Mouse (Mus musculus) brain, adult 2 months (tissue): ENCODE measurements at regions not wholly inside any gene's neighbourhood (a gene's known extent, or its start where the extent isn't known, plus 50 kb on each side); places are given as distances from the start of the nearest gene placed in this dataset.

Experiments
- DNase-seq: peaks from one replicate; pipeline ENCODE4 v3.0.0; 2011; ENCODE audit warnings: low read depth, low spot score

DNA sequence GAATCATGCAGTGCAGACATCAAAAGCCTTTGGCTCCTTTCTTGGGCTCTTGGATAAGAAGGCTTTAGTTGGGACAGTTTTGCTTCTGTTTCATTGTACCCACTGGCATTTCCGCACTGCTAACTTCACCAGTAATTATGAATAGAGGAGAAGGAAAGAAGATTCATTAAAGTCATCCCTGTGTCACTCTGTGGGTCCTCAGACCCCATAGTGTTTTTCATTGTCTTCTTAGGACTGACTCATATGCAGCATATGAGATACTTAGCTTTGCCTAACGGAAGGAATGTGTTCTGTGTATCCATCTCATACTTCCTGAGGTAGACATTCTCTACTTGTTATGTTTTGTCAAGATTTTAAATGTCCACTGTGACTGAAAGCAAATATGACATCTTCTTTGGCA, 287.6 kb upstream of the Sash1 start:
- no peak for DNase-seq

DNA sequence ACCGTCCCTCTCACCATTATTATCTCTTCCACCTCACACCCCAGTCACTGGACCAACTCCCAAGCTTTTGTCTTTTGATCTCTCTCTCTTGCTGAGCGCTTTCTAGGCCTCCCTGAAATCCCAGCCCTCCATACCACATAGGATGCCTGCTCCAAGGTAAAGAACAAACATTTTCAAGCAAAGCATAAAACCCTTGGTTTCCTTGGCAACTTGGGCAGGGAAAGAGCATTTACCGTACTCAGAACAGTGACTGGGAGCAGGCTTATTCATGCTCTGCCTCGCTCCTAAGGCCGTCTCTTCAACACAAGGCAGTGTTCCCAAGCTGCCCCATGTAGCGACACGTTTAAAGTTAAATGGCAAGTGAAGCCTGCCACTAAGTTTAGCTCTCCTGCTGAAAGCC, 282.9 kb upstream of the Sash1 start:
- DNase-seq = peak; percentile 54

DNA sequence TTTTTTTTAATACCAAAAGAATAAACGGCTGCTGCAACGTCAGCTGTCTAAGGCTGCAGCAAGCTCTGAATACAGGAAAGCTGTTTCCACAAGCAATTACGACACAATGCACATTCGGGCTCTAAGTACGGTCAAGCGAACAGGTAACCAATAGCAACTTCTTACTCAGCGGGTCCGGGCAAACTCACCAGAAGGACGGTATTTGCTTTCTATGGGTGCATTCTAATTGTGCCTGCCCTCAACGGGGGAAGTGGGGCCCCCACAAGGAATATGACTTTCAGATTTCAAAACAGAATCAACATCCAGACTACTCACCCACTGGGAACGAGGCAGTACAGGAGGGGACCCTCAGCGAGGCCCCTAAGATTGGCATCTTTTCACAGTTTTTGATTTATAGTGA, 280.1 kb upstream of the Sash1 start:
- peak; percentile 61 for DNase-seq

DNA sequence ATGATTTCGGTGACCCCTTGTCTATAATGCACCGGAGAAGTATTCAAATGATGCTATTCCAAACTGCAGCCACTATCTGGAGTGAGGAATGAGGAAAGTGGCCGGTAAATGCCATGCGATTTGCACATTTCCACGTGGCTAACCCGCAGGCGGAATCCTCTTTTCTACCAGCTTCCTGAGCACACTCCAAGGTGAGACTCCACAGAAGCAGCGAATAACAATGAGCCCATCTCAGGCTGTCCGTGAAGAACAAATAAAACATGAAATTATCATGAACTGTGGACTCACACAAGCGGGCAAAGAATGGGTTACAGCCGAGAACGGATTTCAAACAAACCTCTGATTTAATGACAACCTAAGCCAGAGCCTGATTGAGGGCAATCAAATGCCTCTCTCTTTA, 279.7 kb upstream of the Sash1 start:
- peak; percentile 35 for DNase-seq

DNA sequence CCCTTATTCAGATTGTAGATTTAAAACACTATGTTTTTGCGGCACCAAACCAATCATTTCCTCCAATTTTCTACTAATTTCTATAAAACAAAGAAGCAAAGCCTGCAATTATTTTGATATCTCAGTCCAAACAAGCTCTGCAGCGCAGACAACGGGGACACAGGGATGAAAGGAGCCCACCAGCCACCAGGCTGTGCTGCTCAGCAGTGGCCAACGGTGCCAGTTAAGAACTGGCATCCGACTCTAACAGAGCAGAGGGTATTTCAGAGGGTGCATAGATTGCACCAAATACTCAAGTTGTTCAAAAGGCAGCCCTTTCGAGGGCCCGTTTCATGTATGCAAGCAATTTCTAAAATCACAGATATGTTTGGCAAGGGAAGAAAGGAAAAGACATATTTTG, 278.5 kb upstream of the Sash1 start:
- no peak for DNase-seq

DNA sequence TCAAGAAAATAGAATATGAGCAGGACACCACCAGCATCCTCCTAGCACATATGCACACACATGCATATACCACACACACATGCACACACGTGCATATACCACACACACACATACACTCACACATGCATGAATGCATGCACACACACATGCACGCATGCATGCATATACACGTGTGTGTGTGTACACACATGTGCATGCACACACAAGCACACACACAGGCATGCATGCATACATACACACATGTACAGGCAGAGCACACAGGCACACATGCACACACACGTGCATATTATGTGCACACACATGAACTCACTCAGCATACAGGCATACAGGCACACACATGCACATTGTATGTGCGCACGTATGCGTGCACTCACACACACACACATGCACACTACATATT, 275.7 kb upstream of the Sash1 start:
- no peak for DNase-seq

DNA sequence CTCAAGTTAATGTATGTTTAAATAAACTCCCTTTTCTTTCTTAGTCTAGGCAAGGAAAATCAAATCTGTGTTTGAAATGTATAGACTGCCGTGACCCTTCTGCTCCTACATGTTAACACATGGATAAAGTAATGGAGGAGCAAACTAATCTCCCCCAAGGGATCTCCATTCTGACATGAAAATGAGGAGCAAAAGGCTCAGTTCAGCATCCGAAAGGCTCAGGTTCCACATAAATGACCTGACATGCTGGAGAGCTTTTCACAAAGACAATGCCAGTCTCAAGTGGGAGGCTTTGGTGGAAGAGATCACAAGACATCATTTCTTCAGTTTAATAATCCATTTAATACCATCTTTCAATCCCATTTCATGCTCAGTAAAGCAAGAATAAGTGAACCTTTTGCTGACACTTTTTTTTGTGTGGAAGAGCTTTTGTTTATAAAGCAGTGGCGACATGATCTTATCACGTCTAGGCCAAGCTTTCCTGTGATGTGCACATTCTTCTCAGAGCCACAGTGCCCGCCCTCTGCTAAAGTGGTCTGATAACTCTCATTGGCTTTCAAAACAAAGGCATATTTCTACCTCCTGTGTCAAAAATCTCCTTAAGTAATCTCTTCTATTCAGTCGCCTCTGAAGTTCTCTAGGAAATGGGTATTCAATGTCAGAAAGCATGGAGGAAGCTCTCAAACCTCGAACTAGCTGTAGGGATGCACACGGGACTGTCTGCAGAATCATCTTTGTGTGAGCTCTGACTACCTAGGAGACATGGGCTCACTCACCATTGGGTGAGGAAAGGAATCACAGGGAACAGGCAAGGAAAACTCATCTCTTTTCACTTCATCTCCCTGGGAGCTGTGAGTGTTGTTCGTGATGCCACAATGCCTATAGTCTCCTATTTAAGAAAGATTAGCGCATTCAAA, 271.7 kb upstream of the Sash1 start:
- DNase-seq = no peak

DNA sequence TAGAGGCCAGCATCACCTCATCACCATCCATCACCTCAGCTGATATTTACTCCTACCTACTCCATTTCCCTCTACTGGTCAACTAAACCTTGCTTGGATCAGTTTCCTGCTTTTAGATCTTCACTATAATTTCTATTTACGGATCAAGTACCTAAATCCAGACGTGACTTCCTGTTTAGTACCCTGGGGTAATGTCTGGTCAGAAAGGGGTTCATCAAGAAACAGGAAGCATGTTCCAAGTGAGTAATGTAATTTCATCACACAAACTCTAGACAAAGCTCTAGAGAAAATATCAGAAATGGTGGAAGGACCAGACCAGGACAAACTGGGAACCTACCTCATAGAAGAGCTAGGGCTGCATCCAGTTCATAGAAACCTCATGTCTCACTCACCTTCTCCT, 250.2 kb upstream of the Sash1 start:
- no peak for DNase-seq

DNA sequence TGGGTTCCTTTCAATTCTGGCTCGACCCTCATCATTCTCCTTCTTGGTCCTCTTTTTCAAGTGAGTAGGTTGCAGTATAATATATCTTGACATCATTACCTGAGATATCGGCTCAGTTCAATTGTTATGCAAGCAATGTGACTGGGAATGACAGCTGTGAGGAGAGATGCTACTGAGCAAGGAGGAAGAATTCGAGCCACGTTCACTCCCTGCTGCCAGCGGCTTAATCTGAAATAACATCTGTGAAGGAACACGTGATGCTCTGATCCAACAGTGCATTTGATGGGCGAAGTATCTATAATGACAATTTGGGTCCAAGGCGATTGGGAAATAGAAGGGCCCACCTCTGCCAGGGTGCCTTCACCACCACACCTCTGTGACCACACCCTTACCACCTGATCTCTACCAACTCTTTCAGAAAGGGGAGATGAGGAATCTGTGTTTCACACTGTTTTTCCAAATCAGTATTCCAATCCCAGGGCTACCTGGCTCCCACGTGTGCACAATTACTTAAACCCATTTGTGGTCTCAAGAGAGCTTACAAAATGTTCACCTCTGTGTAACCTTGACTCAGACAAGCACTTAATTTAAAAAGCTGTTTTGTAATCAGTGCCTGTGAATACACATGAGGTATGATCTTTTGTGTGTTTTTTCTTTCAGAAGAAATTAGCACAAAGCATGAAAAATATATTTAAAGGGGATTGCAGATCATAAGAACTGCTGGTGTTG, 248.6 kb upstream of the Sash1 start:
- peak; percentile 27 for DNase-seq

DNA sequence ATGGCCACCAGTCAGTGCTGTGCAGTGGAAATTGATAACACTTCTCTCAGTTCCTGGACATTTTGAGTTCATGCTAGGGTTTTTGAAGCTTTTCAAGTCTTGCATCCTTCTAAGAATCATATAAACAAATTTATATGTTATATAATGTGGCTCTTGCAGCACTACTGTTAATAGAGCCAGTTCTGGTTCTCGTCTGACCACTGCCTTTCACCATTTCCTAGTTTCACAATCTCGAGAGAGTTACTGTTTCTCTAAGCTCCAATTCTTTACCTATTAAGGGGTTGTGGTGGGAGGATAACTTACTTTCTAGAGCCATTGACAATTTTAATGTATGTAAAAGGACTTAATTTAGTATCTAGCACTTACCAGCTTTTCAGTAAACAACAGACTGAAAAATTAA, 244.2 kb upstream of the Sash1 start:
- no peak for DNase-seq

DNA sequence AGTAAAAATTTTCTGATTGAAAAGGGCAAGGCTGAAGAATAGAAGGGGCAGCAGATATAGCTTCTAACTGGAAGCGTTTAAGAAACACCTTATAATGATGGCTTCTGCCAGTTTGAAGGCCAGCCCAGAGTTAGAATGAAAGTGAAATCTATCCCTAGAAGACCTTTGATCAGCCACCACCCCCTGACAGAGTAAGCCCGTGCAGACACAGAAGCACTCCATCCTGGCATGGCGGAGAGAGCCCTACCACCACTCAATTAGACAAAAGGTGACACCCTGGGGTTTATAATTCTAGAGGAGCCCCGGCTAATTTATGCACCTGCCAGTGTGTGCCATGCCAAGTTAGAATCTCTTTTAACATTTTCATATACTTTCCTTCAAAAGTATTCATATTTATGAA, 233.4 kb upstream of the Sash1 start:
- DNase-seq = no peak

DNA sequence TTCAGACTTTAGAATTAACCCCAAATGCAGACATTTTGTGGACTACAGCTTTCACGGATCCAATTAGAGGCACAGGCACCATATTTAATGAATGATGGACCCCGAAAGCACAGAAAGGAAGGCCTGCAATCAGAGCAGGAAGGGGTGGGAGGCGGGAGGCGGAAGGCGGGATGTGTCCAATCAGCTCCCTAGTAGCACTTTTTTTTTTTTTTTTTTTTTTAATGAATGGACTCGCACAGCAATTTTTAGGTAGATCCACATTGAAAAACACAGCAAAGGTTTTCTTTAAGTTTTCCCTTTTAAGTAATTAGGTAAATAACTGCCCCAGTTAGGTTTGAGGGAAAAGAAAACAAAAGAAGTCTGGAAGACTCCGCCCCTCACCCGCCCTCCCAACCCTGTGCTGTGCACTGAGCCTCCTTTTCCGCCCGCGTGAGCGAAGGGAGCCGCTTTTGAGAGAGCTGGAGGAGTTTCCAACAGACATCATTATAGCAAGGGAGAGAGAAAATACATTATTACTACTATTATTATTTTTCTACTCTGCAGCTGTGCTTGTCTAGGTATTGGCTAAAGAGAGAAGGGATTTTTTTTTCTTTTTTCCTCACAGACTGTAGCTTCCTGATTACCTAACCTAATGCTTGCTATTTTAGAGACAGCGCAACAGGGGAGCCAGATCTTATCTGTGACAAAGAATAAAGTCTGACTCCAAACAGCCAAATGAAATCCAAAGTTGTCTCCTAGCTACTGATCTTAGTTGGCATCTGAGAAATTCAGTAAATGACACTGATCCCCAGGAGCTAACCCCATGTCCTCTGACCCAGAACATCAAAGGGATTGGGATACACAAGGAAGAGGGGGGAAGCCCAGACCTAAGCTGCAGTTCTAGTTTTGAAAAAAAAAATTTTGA, 232.0 kb upstream of the Sash1 start:
- DNase-seq = peak; percentile 61

DNA sequence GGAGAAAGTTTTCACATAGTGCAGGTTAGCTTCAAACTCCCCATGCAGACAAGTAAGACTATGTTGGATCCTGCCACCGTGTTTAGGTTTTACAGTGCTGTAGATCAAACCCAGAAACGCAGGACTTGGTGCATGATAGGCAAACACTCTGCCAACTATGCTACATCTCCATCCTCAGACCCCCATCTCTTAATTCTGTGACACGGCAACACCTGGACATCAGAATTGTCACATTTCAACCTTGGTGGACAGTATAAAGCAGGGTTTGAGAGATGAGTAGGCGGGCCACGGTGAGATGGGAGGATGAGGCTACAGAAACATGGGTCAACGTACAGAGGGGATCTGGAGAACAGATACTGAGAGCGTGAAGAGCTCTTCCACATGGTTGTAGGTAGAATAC, 231.3 kb upstream of the Sash1 start:
- DNase-seq = no peak

DNA sequence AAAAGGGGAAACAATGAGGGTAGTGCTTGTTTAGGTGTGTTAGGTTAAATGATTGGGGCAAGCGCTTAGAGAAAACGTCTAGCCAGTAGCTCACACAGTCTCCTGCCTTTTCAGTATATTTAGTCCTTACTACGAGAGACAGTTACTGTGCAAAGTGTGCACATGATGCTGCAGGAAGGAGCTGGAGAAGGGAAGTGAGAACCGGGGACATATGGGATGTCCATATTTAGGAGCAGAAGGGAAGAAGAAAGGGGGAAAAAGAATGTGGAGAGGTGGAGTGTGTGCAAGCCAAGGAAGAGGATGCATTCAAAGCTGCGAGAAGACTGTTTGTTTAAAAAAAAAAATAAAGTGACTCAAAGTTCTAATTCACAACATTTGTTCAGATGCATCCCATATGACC, 227.8 kb upstream of the Sash1 start:
- DNase-seq = peak; percentile 84

DNA sequence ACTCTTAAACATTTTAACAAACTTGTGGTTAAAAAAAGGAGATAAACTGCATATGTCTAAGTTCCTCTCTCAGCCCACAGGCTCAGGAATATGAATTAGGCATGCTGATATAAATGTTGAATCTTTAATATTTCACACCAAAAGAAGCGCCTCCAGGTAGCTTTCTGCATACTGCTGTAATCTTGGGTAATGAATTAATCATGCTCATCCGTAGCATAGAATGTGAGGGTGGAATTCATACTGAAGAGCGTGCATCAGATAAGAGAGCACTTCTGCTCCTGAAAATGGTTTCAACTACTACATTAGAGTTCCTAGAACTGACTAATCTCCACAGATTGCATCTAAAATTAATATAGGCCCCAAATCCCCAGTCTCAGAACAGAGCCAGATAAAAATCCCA, 225.2 kb upstream of the Sash1 start:
- DNase-seq = peak; percentile 53

DNA sequence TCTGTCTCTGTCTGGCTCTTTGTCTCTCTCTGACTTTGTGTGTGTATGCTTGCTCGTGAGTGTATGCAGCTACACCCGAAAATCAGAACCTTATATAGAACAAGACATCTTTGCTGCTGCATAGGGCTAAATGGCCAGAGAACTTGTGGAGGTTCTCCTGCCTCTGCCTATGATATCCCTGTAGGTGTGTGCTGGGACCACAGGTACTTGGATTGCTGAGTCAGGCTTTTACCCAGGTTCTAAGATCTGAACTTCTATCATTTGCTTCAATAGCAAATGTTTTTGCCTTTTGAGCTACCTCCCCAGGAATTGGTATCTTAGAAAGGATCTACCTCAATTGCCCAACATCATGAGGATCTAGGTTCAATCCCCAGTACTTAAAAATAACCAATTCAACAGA, 210.3 kb upstream of the Sash1 start:
- DNase-seq = no peak

DNA sequence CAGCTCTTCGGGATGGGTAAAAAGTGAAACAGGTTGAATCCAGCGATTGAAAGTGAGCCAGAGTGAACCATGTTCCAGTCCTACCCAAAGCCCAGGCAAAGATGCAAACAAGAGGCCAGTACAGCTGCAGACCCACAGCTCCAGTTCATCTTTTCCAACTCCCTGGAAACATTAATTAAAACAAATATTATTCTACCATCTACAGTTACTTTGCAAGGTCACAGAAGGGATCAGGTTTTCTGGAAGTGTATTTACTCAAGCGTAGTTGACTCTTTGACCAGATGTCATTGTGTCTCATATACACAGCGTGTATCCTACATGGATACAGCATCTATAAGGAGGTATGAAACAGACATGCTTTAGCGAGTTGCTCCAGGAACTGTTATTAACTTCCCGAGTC, 209.3 kb upstream of the Sash1 start:
- no peak for DNase-seq

DNA sequence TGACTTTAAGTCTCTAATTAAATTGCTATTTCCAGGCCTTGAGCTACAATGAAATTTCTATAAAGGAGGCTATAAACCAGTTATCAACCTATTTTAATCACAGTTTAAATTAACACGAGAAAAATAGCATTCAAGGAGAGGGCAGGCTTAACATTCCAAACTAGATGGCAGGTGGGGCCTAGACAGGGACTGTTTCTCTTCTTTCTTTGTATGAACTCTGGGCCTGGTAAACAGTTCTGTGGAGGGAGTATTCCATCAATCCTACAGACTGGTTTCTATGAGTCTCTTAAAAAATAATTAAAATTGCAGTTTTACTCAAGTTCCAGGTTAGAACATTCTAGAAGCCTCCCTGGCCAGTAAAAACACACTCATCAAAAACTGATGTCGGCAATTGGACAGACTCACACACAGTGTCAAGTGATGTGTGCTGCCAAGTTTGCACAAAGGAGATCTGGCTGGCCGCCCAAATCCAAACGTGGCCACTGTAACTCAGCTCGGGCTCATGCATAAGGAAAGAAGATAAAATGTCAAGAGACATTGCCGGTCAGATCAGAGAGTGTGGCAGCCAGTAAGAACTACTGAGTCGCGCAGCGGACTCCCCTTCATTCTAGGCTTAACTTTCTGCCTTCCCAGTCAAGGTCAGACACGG, 206.5 kb upstream of the Sash1 start:
- DNase-seq = peak; percentile 48

DNA sequence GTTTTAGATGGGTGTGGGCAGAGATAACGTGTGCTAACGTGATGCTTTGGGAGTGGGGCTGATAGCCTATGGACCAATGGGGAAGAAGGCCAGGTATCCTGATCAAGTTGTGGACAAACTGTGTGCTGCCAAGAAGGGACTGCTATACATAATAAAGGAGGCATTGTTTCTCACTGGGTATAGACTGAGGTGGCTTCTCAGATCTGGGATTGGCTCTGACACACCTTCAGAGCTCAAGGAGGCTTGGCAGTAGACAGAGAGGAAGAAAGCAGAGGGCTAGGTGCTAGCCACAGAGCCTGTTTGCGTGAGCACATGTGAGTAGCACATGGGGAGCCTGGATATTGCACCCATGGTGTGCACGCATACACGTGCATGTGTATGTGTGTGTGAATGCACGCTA, 205.1 kb upstream of the Sash1 start:
- no peak for DNase-seq

DNA sequence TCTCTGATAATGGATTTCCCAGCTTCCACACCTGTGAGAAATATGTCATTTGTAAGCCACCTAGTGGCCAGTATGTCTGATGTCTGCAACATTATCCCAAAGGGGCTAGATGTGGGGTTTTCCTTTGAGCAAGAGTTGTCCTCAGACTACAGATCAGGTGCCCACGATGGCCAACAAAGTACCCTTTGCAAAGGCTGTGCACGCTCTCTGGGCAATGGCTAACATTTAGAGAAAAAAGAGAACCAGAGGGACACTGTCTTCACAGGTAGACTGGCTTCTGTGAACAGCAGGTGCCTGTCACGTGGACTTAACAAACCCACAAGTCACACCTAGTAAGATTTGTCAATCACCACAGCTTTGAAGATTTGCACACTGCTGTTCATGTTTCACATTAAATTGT, 202.0 kb upstream of the Sash1 start:
- no peak for DNase-seq

DNA sequence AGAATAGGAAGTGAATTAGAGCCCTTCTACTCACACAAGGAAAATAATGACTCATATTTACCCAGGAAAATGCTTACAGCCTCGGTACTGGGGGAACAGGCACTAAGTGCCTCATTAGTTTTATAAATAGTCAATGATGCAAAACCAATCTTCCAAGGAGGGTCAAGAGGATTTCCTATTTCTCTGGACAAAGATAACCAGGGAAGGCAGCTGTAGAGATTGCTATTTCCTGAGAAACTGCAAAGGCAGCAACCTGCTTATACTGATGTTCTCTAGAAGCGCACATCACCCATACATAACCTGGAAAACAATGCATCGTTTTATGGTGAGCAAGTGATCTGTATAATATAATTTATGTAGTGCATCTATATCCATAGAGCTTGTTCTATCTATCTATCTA, 201.3 kb upstream of the Sash1 start:
- no peak for DNase-seq

DNA sequence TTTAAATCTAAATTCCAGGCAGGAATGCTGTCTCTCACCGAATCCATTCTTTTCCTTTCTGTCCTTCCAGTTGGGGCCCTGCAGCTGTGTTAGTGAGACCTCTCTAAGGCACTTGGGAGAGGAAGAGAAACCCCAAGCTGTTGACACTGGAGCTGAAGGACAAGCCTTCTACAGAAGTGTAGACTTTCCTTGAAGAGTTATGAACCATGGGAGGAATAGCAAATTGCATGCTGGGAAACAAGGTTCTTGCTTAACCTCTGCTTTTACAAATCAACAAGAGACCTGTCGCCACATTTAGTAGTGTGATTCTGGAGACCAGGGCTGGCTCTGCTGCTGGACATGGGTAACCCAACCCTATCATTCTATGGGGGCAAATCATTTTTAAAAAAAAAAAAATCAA, 200.8 kb upstream of the Sash1 start:
- DNase-seq = no peak
